Mouse (Mus musculus): Measurements from ENCODE around the gene Tcte2. TPM values are rescaled to one million over a fixed set of nuclear protein-coding genes. Genes with fewer than 3 reads are reported as not detected.

Gene Tcte2
- polyA plus RNA-seq (2014; fragmentation: Illumina TruSeq; extraction: RNeasy Lipid Tissue Mini Kit (QIAGEN cat#74804); ENCODE audit: low read depth, low replicate concordance), result 0.34 TPM

DNA sequence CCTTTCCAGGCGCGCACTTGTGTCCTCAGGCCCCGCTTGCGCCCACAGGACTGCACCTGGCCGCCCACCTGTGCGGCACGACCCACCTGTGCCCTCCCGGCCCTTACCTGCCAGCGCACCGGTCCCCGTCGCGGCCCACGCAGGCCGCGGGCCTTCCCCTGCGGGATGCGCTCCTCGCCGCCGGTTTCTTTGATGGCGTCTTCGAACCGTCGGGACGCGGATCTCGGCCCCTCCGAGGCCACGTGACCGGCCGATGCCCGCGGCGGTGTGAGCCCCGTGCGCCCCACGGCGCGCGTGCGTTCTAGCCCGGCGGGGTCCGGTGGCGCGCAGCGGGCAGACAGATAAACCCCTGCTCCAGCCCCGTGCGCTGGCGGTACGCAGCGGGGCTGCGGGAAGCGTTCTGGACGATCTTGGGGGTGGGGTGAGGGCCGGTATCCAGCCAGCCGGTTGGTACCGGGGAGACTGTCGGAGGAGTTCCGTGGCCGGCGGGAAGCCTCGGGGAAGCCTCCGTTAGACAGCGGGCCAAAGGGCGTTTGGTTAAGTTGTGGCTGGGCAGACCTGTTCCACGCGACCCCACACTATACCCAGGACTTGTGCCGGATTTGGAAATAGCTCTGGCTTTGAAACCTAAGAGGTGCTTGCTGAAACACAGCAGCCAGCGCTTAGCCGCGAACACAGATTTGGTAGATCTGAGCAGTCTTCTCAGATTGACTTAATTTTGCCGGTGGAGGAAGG, at the start of gene Tcte2:
Tcte2 (minus strand) TSS at position 647 of the 735 bp plus-strand sequence.

DNA sequence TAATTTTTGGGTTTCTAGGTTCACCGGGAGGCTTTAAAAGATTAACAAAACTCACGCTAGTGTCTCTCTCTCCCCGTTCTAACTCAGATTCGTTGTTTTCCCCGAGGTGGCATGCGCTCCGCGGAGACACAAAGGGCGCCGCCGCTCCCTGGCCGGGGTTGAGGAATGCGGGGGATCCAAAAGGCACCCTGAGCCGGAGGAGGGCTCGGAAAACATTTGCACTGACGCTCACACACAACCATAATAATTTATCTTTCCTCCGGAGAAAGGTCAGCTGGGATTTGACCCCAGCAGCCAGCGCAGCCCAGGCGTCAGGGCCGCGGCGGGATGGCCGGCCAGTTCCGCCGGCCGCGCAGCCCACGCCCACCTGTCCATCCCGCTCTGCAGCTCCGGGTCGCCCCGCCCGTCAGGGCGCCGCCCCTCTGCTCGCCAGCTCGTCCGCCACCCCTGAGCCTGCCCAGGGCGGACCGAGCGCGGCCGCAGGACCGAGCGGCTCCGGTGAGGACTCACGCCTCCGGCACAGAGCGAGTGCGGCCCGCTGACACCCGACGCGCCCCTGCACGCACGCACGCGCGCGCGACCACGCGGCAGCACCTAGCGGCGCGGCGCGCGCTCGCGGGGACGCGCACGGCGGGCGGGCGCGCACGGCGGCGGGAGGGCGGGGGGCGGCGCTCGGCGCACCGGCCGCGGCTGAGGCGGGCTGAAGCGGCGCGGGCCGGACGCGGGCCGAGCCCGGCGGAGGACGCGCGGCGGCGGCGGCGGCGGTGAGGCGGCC, 1.6 kb downstream of the Tcte2 start, which contains the start of gene Afdn:
Afdn (plus strand) TSS at position 687 of the 775 bp plus-strand sequence.

Other genes with a start within 250 kb of the Tcte2 start
- gene Afdn, start 1.3 kb downstream of the Tcte2 start, polyA plus RNA-seq (2014; fragmentation: Illumina TruSeq; extraction: RNeasy Lipid Tissue Mini Kit (QIAGEN cat#74804); ENCODE audit: low read depth, low replicate concordance), result 49.6 TPM
- gene Gm7168, start 186.5 kb upstream of the Tcte2 start, polyA plus RNA-seq (2014; fragmentation: Illumina TruSeq; extraction: RNeasy Lipid Tissue Mini Kit (QIAGEN cat#74804); ENCODE audit: low read depth, low replicate concordance), result not detected
- gene Gm7356, start 241.9 kb upstream of the Tcte2 start, polyA plus RNA-seq (2014; fragmentation: Illumina TruSeq; extraction: RNeasy Lipid Tissue Mini Kit (QIAGEN cat#74804); ENCODE audit: low read depth, low replicate concordance), result not detected

Measured in liver, adult 10 weeks (tissue).